Mouse (Mus musculus): Measurements from ENCODE around the gene Nkx6-1. TPM values are rescaled to one million over a fixed set of nuclear protein-coding genes. Genes with fewer than 3 reads are reported as not detected.

Gene Nkx6-1
- polyA plus RNA-seq, 1 experiment from 2014 or later = 0.24 TPM

DNA sequence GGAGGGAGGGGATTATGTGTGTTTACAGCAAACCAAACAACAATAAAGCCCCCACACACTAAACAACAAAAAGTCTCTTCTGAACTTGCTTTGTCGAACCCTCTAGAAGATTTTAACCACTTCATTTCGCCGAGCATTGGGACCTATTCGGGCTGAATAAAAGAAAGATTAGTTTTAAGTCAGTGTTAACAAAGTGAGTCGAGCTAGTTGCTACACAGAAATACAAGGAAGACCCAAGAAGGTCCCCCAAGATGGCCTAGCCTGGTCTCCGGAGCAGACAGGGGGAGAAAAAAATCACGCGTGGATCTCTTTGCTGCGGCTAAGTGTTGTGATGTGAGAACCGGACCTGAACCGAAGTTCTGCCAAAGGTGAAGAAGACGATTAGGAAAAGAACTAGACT, 3.7 kb upstream of the Nkx6-1 start:
- peaks cover 19% of the 10 kb centered on the region for H3K4me1 ChIP-seq (replicated peaks; ENCODE audit: control insufficient read depth, insufficient read depth, low read length)

DNA sequence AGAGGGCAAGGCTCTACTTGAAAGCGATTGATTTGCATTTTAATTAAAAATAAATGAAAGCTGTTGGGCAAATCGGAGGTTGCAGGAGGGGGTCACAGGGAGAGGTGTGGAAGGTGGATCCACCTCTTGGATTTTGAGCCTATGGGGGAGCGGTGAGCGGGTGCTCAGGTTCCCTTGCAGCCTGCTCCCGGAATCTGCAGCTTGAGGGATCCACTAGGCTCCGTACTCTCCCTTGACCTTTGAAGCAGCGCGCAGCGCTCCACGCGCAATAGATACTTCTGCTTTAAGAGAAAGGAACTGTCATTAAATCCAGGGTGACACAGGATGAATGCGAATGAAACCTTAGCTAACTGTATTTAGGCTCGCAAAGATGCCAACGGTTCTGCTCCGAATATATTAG, 3.2 kb upstream of the Nkx6-1 start:
- no peak overlapping the region for H3K4me3 ChIP-seq (ENCODE audit: low read length)
- no peak overlapping the region for H3K27ac ChIP-seq (ENCODE audit: low read length)
- no peaks in the 10 kb centered on the region for H3K36me3 ChIP-seq (ENCODE audit: control insufficient read depth, insufficient read depth, low read length)
- H3K4me2 ChIP-seq (ENCODE audit: low read depth, low read length) = no peak overlapping the region
- no peaks in the 10 kb centered on the region for H3K9me3 ChIP-seq (ENCODE audit: control insufficient read depth, low read length)
- H3K27me3 ChIP-seq (ENCODE audit: control insufficient read depth, insufficient read depth, low read depth, low read length) = peaks cover 70% of the 10 kb centered on the region
- no peak for ATAC-seq (ENCODE audit: low read depth)
- no peak overlapping the region for H3K9ac ChIP-seq (ENCODE audit: low read length)
- peaks cover 20% of the 10 kb centered on the region for H3K4me1 ChIP-seq (replicated peaks; ENCODE audit: control insufficient read depth, insufficient read depth, low read length)
- 5% methylated on average over 15 of the region's 15 CpGs for WGBS

More for the DNA sequence above, 3.7 kb upstream of the Nkx6-1 start:
- H3K27me3 ChIP-seq (ENCODE audit: control insufficient read depth, insufficient read depth, low read depth, low read length) = peaks cover 65% of the 10 kb centered on the region
- no peaks in the 10 kb centered on the region for H3K36me3 ChIP-seq (ENCODE audit: control insufficient read depth, insufficient read depth, low read length)
- no peak overlapping the region for H3K9ac ChIP-seq (ENCODE audit: low read length)
- 6% methylated on average over 12 of the region's 12 CpGs for WGBS
- H3K4me3 ChIP-seq (ENCODE audit: low read length) = no peak overlapping the region
- no peak for ATAC-seq (ENCODE audit: low read depth)
- no peak overlapping the region for H3K4me2 ChIP-seq (ENCODE audit: low read depth, low read length)
- no peaks in the 10 kb centered on the region for H3K9me3 ChIP-seq (ENCODE audit: control insufficient read depth, low read length)
- no peak overlapping the region for H3K27ac ChIP-seq (ENCODE audit: low read length)

DNA sequence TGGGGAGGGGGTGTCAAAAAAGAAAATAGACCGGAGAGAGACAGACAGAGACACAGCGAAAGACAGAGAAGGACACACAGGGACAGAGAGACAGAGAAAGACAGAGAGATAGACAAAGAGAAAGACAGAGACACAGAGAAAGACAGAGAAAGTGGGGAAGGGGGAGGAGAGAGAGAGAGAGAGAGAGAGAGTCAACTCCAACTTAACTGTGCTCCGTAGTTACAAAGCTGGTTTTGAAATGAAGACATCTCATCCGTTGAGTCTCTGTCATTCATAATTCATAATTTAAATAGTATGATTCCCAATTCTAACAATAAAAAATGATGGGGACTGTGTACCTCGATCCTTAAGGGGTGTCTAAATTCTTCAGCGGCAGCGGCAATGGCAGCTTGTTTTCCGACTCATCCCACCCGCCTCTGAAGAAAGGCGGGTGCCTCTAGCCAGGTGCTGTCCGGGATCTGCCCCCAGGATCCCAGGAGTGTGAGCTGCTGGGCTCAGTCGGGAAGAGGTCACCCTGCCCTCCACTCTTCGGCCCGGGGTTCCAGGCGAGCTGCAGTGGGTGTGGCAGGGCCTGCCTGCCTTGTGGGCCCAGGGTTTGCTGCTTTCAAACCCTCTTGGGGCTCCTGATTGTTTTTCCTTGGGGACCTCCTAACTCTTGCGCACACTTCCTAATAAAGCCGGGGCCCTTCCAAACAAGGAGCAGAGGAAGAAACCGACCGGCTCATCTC, 2.6 kb upstream of the Nkx6-1 start:
- H3K9ac ChIP-seq (ENCODE audit: low read length) = no peak overlapping the region
- H3K27ac ChIP-seq (ENCODE audit: low read length) = no peak overlapping the region
- H3K4me3 ChIP-seq (ENCODE audit: low read length) = no peak overlapping the region
- ATAC-seq (ENCODE audit: low read depth) = no peak
- H3K9me3 ChIP-seq (ENCODE audit: control insufficient read depth, low read length) = no peaks in the 10 kb centered on the region
- H3K27me3 ChIP-seq (ENCODE audit: control insufficient read depth, insufficient read depth, low read depth, low read length) = peaks cover 76% of the 10 kb centered on the region
- 2% methylated on average over 19 of the region's 19 CpGs for WGBS
- peaks cover 20% of the 10 kb centered on the region for H3K4me1 ChIP-seq (replicated peaks; ENCODE audit: control insufficient read depth, insufficient read depth, low read length)
- H3K4me2 ChIP-seq (ENCODE audit: low read depth, low read length) = no peak overlapping the region
- H3K36me3 ChIP-seq (ENCODE audit: control insufficient read depth, insufficient read depth, low read length) = no peaks in the 10 kb centered on the region

DNA sequence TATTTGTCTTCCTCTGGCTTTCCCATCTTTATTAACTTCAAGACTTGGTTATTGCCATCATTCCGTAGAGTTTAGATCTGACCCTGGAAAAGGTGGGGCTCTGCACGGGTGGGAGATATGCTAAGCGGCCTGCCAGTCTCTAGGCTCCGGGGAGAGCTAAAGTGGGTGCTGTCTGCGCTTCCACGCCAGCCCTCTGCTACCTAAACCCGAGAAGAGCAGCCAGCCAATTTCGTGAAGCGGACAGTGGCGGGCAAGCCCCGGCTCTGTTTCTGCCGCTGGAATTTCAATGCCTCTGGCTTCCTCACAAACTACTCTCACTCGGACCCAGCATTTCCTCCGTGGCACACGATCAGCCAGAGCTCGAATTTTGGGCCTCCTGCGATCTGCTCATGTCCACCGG, 1.9 kb upstream of the Nkx6-1 start:
- Histone ChIP-seq H3K4me1 (replicated peaks; ENCODE audit: control insufficient read depth, insufficient read depth, low read length) (peaks cover 20% of the 10 kb centered on the region), H3K4me2 (ENCODE audit: low read depth, low read length) (no peak overlapping the region), H3K36me3 (ENCODE audit: control insufficient read depth, insufficient read depth, low read length) (no peaks in the 10 kb centered on the region), H3K9ac (ENCODE audit: low read length) (no peak overlapping the region), H3K9me3 (ENCODE audit: control insufficient read depth, low read length) (no peaks in the 10 kb centered on the region), H3K4me3 (ENCODE audit: low read length) (no peak overlapping the region), H3K27ac (ENCODE audit: low read length) (no peak overlapping the region), H3K27me3 (ENCODE audit: control insufficient read depth, insufficient read depth, low read depth, low read length) (peaks cover 83% of the 10 kb centered on the region)
- 5% methylated on average over 18 of the region's 18 CpGs for WGBS
- no peak for ATAC-seq (ENCODE audit: low read depth)

DNA sequence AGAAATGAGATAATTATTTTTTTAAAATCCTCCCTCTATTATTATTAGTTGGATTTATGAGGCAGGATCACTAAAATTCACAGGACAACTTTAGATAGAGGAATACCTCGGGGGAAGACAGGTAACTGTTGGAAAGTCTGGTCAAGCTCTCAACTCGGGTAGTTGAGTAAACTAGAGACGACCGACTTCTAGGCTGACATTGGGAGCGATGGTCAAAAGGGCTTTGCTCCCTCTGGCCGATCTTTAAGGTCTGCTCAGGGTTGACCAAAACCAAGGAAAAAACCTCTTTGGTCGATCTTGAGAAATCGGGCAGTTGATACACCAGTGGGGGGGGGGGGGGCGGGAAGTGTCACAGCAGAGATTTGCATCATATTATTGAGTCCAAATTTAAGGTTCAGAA, 1.3 kb upstream of the Nkx6-1 start:
- no peak for ATAC-seq (ENCODE audit: low read depth)
- H3K4me2 ChIP-seq (ENCODE audit: low read depth, low read length) = no peak overlapping the region
- 3% methylated on average over 9 of the region's 9 CpGs for WGBS
- H3K9ac ChIP-seq (ENCODE audit: low read length) = no peak overlapping the region
- no peak overlapping the region for H3K4me3 ChIP-seq (ENCODE audit: low read length)
- H3K27me3 ChIP-seq (ENCODE audit: control insufficient read depth, insufficient read depth, low read depth, low read length) = peaks cover 89% of the 10 kb centered on the region
- H3K27ac ChIP-seq (ENCODE audit: low read length) = no peak overlapping the region
- peaks cover 20% of the 10 kb centered on the region for H3K4me1 ChIP-seq (replicated peaks; ENCODE audit: control insufficient read depth, insufficient read depth, low read length)
- no peaks in the 10 kb centered on the region for H3K9me3 ChIP-seq (ENCODE audit: control insufficient read depth, low read length)
- H3K36me3 ChIP-seq (ENCODE audit: control insufficient read depth, insufficient read depth, low read length) = no peaks in the 10 kb centered on the region

DNA sequence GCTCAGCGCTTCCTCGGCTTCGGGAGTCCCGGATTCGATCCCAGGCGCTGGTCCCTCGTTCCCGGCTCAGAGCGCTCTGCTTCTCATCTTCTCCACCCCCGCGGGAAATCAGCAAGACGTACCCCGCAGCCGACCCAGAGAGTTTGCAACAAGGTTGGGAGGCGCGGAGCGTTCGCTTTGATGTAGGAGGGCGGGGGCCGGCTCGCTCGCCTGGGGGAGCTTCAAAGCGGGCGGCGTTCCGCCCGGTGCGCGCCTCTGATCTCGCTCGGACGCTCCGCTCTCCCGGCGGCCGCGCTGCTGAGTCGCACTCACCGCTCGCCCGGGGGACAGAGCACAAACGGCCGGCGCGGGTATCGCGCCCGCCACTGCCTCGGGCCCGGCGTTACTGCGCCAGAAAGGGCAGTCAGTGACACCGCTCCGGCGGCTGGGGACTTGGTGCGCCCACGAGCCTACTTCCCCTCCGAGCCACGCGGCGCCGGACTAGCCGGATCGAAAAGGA, 324 bp downstream of the Nkx6-1 start:
- peak overlapping the region; percentile 51 for H3K4me2 ChIP-seq (ENCODE audit: low read depth, low read length)
- no peaks in the 10 kb centered on the region for H3K9me3 ChIP-seq (ENCODE audit: control insufficient read depth, low read length)
- H3K27ac ChIP-seq (ENCODE audit: low read length) = no peak overlapping the region
- ATAC-seq (ENCODE audit: low read depth) = peak; percentile 38; the same call in 1 of the 2 replicates
- H3K27me3 ChIP-seq (ENCODE audit: control insufficient read depth, insufficient read depth, low read depth, low read length) = peaks cover 94% of the 10 kb centered on the region
- H3K9ac ChIP-seq (ENCODE audit: low read length) = no peak overlapping the region
- H3K4me1 ChIP-seq (replicated peaks; ENCODE audit: control insufficient read depth, insufficient read depth, low read length) = peaks cover 20% of the 10 kb centered on the region
- H3K4me3 ChIP-seq (ENCODE audit: low read length) = peak overlapping the region; percentile 36
- under 1% methylated on average over 53 of the region's 64 CpGs for WGBS
- no peaks in the 10 kb centered on the region for H3K36me3 ChIP-seq (ENCODE audit: control insufficient read depth, insufficient read depth, low read length)

DNA sequence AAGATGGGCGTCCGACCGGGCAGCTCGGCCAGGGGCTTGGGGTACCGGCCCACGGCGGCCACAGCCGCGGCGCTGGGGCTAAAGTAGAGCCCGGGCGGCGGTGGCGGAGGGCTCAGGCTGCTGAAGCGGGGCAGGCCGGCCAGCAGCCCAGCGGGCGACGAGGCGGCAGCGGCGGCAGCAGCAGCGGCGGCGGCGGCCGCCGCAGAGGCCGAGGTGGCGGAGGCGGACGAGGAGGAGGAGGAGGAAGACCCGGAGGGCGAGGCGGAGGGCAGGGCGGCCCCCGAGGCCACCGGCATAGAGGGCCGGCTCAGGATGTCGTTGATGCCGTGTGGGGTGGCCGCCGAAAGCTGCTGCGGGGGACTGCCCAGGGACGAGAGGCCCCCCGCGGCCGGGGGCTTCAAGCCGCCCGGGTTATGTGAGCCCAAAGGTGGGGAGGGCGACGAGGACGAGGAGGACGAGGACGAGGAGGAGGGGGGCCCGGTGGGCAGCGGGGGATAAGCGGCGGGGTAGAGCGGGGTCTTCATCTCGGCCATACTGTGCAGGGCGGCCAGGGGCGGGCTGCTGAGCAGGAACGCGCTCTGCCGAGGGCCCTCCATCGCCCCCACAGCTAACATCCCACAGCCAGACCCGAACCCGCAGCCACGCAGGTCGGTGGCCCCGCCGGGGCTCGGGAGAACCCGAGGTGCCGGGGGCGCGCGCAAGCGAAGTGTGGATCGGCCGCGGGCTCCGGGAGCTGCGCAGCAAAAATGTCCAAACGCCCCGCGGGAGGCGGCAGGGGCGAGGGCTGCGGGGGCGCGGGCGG, 974 bp downstream of the Nkx6-1 start:
- no peak overlapping the region for H3K27ac ChIP-seq (ENCODE audit: low read length)
- H3K9me3 ChIP-seq (ENCODE audit: control insufficient read depth, low read length) = no peaks in the 10 kb centered on the region
- ATAC-seq (ENCODE audit: low read depth) = no peak
- peak overlapping the region; percentile 34; the same call in 1 of the 2 replicates for H3K9ac ChIP-seq (ENCODE audit: low read length)
- no peaks in the 10 kb centered on the region for H3K36me3 ChIP-seq (ENCODE audit: control insufficient read depth, insufficient read depth, low read length)
- under 1% methylated on average over 74 of the region's 94 CpGs for WGBS
- peaks cover 20% of the 10 kb centered on the region for H3K4me1 ChIP-seq (replicated peaks; ENCODE audit: control insufficient read depth, insufficient read depth, low read length)
- H3K4me3 ChIP-seq (ENCODE audit: low read length) = peak overlapping the region; percentile 36
- peaks cover 94% of the 10 kb centered on the region for H3K27me3 ChIP-seq (ENCODE audit: control insufficient read depth, insufficient read depth, low read depth, low read length)
- peak overlapping the region; percentile 51 for H3K4me2 ChIP-seq (ENCODE audit: low read depth, low read length)

DNA sequence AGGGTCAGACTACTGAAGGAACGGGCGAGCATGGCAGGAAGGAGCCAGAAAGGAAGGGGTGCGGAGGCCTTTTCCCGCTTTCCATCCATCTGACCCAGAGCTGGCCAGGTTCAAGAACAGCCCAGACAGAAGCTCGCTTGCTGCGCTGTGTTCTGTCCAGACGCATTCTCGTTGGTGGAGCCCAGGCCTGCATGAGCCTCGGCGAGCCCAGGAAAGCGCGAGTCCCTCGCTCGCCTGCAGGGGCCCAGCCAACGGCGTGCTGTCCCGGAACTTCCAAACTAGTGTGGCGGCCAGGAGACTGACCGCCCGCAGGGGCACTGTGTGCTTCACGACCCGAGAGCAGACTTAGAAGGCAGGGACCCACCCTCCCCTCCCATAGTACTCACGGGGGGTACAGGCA, 1.6 kb downstream of the Nkx6-1 start:
- peaks cover 92% of the 10 kb centered on the region for H3K27me3 ChIP-seq (ENCODE audit: control insufficient read depth, insufficient read depth, low read depth, low read length)
- peak overlapping the region; percentile 36 for H3K4me3 ChIP-seq (ENCODE audit: low read length)
- WGBS = 0% methylated on average over 23 of the region's 23 CpGs
- no peaks in the 10 kb centered on the region for H3K9me3 ChIP-seq (ENCODE audit: control insufficient read depth, low read length)
- no peaks in the 10 kb centered on the region for H3K36me3 ChIP-seq (ENCODE audit: control insufficient read depth, insufficient read depth, low read length)
- H3K4me2 ChIP-seq (ENCODE audit: low read depth, low read length) = peak overlapping the region; percentile 51
- H3K4me1 ChIP-seq (replicated peaks; ENCODE audit: control insufficient read depth, insufficient read depth, low read length) = peaks cover 20% of the 10 kb centered on the region
- peak; percentile 66 for ATAC-seq (ENCODE audit: low read depth)
- H3K27ac ChIP-seq (ENCODE audit: low read length) = no peak overlapping the region
- peak overlapping the region; percentile 34; the same call in 1 of the 2 replicates for H3K9ac ChIP-seq (ENCODE audit: low read length)

DNA sequence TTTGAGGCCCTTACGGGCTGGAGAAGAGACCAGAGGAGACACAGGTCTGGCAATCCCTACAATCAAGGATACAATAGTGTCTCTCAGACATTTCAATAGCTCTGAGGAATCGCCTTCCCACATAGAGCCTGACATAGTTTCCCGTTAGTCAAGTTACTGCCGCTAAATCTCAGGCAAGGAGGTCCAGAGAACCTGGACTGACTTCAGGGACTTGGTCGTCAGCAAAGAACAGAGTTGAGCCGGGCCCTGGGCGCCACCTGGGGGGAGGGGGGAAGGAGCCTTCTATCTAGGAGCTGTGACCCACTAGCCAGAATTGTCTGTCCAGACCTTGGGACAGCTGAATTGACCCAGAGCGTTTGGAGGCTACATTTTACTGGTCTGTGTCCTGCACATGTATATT, 2.3 kb downstream of the Nkx6-1 start:
- no peak for ATAC-seq (ENCODE audit: low read depth)
- WGBS = 8% methylated on average over 8 of the region's 8 CpGs
- no peak overlapping the region for H3K27ac ChIP-seq (ENCODE audit: low read length)

More for the DNA sequence above, 2.3 kb downstream of the Nkx6-1 start:
- Histone ChIP-seq H3K9me3 (ENCODE audit: control insufficient read depth, low read length) (no peaks in the 10 kb centered on the region), H3K9ac (ENCODE audit: low read length) (no peak overlapping the region), H3K27me3 (ENCODE audit: control insufficient read depth, insufficient read depth, low read depth, low read length) (peaks cover 90% of the 10 kb centered on the region), H3K36me3 (ENCODE audit: control insufficient read depth, insufficient read depth, low read length) (no peaks in the 10 kb centered on the region), H3K4me2 (ENCODE audit: low read depth, low read length) (no peak overlapping the region), H3K4me1 (replicated peaks; ENCODE audit: control insufficient read depth, insufficient read depth, low read length) (peaks cover 20% of the 10 kb centered on the region), H3K4me3 (ENCODE audit: low read length) (no peak overlapping the region)

Measured in lung, embryonic 16.5 days (tissue).